Mouse (Mus musculus) stomach, embryonic 15.5 days (tissue): ENCODE measurements at regions not wholly inside any gene's neighbourhood (a gene's known extent, or its start where the extent isn't known, plus 50 kb on each side); places are given as distances from the start of the nearest gene placed in this dataset.
A peak's percentile ranks its signal among the peaks of the same experiment; 100 is the strongest.

ENCODE experiments used
- ATAC-seq: fragments of 200-750 bp; cut with Nextera tagmentation; 2 replicates; pipeline ENCODE4 v1.8.0; 2017; ENCODE audit warnings: low read depth, moderate number of reproducible peaks, moderate TSS enrichment; ENCODE audit not compliant: insufficient read depth, low FRiP score
- H3K27ac ChIP-seq: fragments of 300-500 bp; sonication (generic); 2 replicates; pipeline ENCODE4 v1.5.1; 2015; ENCODE audit warnings: mild to moderate bottlenecking, inconsistent platforms
- H3K27me3 ChIP-seq: fragments of 300-500 bp; sonication (generic); replicated peaks from 2 replicates; pipeline ENCODE4 v1.6.1; 2015; ENCODE audit warnings: inconsistent platforms
- H3K36me3 ChIP-seq: fragments of 300-500 bp; sonication (generic); 2 replicates; pipeline ENCODE4 v1.6.1; 2015; ENCODE audit warnings: inconsistent platforms
- H3K4me1 ChIP-seq: fragments of 300-500 bp; sonication (generic); 2 replicates; pipeline ENCODE4 v1.6.1; 2015; ENCODE audit warnings: inconsistent platforms
- H3K4me2 ChIP-seq: fragments of 300-500 bp; sonication (generic); 2 replicates; pipeline ENCODE4 v1.6.1; 2015; ENCODE audit warnings: mild to moderate bottlenecking, inconsistent platforms
- H3K4me3 ChIP-seq: fragments of 300-500 bp; sonication (generic); replicated peaks from 2 replicates; pipeline ENCODE4 v1.5.1; 2015; ENCODE audit warnings: inconsistent platforms
- H3K9ac ChIP-seq: fragments of 300-500 bp; sonication (generic); 2 replicates; pipeline ENCODE4 v1.6.1; 2015; ENCODE audit warnings: inconsistent platforms
- H3K9me3 ChIP-seq: fragments of 300-500 bp; sonication (generic); 2 replicates; pipeline ENCODE4 v1.6.1; 2016; ENCODE audit warnings: inconsistent platforms
- WGBS: fragments of 180-500 bp; shearing (Covaris S2); methylation state at CpG from one replicate; pipeline ENCODE4 v1.1.7; 2015; 5-methylcytosine and 5-hydroxymethylcytosine counted together

GRCm38 (mm10) chr3:51083583-51083982 is 140.7 kb upstream of the Noct start:
- Histone ChIP-seq H3K27ac (no peak overlapping the region), H3K27me3 (no peaks in the 10 kb centered on the region), H3K9ac (no peak overlapping the region), H3K9me3 (no peaks in the 10 kb centered on the region), H3K4me3 (no peak overlapping the region), H3K36me3 (no peaks in the 10 kb centered on the region), H3K4me1 (peaks cover 3% of the 10 kb centered on the region; the same call in 1 of the 2 replicates), H3K4me2 (no peak overlapping the region)
- WGBS, result 70% methylated on average over 7 of the region's 7 CpGs
- ATAC-seq, result no peak

DNA sequence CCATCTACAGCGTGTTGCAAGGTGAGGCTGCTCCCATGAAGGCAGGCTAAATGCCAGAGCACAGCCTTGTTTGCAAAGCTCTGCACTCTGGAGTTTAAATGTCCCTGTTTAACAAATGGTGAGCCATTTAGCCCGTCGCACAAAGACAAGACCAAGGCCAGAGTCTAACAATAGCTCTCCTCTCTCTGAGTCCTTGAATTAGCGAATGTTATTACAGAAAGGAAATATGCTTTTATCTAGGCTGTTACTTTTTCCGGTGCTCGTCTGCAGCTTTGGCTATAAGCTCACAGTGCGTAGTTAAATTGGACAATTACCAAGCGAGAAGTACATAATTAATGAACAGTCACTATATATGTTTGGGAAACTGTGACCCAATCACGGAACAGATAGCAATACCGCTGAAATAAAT is 137.8 kb upstream of the Noct start:
- no peaks in the 10 kb centered on the region for H3K4me1 ChIP-seq
- no peaks in the 10 kb centered on the region for H3K9me3 ChIP-seq
- no peaks in the 10 kb centered on the region for H3K27me3 ChIP-seq
- no peak overlapping the region for H3K4me3 ChIP-seq
- ATAC-seq, result no peak
- H3K27ac ChIP-seq, result no peak overlapping the region
- 35% methylated on average over 10 of the region's 10 CpGs for WGBS
- no peak overlapping the region for H3K9ac ChIP-seq
- H3K36me3 ChIP-seq, result no peaks in the 10 kb centered on the region
- no peak overlapping the region for H3K4me2 ChIP-seq

- H3K9me3 ChIP-seq, result no peaks in the 10 kb centered on the region
- ATAC-seq, result no peak
- no peaks in the 10 kb centered on the region for H3K27me3 ChIP-seq
- no peaks in the 10 kb centered on the region for H3K4me1 ChIP-seq
- no peaks in the 10 kb centered on the region for H3K36me3 ChIP-seq
- no peak overlapping the region for H3K9ac ChIP-seq
- no peak overlapping the region for H3K4me2 ChIP-seq
- 78% methylated on average over 4 of the region's 4 CpGs for WGBS
- H3K27ac ChIP-seq, result no peak overlapping the region
- H3K4me3 ChIP-seq, result no peak overlapping the region
These were observed 137.2 kb upstream of the Noct start for GRCm38 (mm10) chr3:51087076-51087475.

DNA sequence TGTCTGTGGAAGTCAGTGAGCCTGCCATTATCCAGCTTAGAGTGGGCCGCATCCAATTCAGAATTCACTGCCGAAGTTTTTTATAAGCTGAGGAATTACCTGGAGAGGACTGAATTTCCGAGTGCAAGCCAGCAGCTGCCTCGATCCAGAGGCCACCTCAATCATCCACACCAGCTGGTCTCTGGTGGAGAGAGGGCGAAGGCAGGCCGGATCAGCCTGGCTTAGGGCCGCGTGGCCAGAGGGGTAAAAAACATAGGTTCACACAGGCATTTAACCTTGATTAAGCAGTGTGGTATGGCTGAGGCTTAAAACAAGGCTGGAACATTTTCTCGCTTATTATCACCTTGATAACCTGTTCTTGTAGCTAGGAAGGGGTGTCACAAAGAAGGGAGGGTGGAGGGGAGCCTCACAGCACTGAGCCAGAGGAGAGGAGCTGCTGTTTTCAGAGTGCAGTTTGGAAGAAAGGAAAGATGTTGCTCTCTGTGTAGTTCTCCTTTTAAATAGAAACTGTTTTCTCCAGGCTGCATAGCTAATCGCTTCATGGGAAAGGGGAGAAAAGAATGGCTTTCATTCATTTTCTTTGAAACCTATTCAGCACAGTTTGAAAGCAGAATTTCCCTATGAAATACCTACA is 135.1 kb upstream of the Noct start:
- no peaks in the 10 kb centered on the region for H3K27me3 ChIP-seq
- no peaks in the 10 kb centered on the region for H3K9me3 ChIP-seq
- WGBS, result 68% methylated on average over 10 of the region's 10 CpGs
- ATAC-seq, result no peak
- no peak overlapping the region for H3K27ac ChIP-seq
- no peaks in the 10 kb centered on the region for H3K36me3 ChIP-seq
- H3K4me2 ChIP-seq, result no peak overlapping the region
- H3K4me1 ChIP-seq, result 0 out of 2 replicates have a peak, but pooled peaks cover 4% of the 10 kb centered on the region
- no peak overlapping the region for H3K9ac ChIP-seq
- H3K4me3 ChIP-seq, result no peak overlapping the region

DNA sequence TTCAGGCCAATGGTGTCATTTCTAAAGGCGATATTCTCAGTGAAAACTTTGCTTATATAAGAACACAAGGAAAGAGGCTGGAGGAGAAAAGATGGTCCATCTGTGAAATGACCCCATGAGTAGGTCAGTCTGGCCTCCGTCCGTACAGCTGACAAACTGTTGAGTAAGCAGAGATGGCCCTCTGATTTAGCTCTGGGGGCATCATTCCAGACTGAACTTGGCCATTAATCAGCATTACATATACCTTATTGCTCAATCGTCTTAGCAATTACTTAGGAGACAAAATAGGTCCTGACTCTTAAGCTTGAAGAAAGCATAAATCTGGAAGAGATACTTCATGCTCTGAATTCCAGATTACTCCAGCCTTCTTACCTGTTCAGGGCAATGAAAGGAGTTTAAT is 132.8 kb upstream of the Noct start:
- H3K4me2 ChIP-seq, result no peak overlapping the region
- no peak overlapping the region for H3K27ac ChIP-seq
- no peak overlapping the region for H3K9ac ChIP-seq
- H3K36me3 ChIP-seq, result no peaks in the 10 kb centered on the region
- no peaks in the 10 kb centered on the region for H3K9me3 ChIP-seq
- ATAC-seq, result no peak
- no peak overlapping the region for H3K4me3 ChIP-seq
- H3K4me1 ChIP-seq, result peaks cover 5% of the 10 kb centered on the region; the same call in 1 of the 2 replicates
- no peaks in the 10 kb centered on the region for H3K27me3 ChIP-seq
- WGBS, result 50% methylated on average over 4 of the region's 4 CpGs

- Histone ChIP-seq H3K27ac (no peak overlapping the region), H3K4me1 (peaks cover 7% of the 10 kb centered on the region; the same call in 1 of the 2 replicates), H3K9ac (no peak overlapping the region), H3K36me3 (no peaks in the 10 kb centered on the region), H3K9me3 (no peaks in the 10 kb centered on the region), H3K27me3 (no peaks in the 10 kb centered on the region), H3K4me2 (no peak overlapping the region), H3K4me3 (no peak overlapping the region)
- ATAC-seq, result no peak
- 57% methylated on average over 12 of the region's 12 CpGs for WGBS
These were observed 131.9 kb upstream of the Noct start for GRCm38 (mm10) chr3:51092079-51093028.

DNA sequence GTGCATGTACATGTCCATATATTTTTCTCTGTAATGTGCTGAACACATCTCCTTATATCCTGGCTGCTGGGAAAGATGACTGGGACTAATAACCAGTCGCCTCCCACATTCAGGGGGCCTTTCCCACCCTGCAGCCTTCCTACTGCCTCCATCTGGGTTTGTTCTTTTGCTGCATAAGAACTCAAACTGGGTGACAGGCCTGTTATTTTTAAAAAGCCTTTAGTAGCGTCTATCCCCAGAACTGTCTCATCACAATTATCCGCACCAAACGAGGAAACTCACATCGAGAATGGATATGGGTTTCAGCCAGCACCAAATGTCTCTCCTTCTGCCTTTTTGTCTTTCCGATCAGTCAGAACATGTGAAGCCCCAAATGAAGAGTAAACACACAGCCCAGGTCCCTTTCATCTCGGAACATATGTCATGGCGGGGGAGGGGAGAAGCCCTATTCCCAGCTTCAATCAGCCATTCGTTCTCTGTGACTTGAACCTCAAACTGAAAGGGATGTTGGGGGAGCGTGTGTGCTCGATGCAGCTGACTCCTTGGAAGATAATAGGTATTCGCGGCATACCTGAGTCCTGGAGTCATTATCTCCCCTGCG is 128.3 kb upstream of the Noct start:
- Histone ChIP-seq H3K27me3 (no peaks in the 10 kb centered on the region), H3K4me2 (peak overlapping the region; percentile 24; the same call in 1 of the 2 replicates)
- no peak for ATAC-seq

DNA sequence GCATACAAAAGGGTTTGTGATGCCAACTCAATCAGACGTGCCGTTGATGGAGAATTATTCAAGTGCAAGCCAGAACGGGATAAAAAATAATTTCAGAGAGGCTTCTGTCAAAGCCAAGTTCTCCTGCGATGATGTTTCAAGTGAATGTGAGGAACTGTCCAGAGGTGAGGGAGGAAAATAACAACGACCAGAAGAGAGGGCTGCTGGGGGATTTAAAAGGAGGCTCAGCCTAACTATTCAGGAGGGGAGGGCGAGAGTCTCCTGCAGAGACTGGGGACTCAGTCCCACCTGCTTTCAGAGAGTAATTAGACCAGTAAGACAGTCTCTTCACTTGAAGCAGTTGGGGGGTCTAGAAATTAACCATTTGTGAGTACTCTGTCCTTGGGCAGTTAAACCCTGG is 127.7 kb upstream of the Noct start:
- H3K9me3 ChIP-seq, result no peaks in the 10 kb centered on the region
- no peak overlapping the region for H3K9ac ChIP-seq
- WGBS, result 24% methylated on average over 6 of the region's 6 CpGs
- H3K4me3 ChIP-seq, result no peak overlapping the region
- peak overlapping the region; percentile 24; the same call in 1 of the 2 replicates for H3K4me2 ChIP-seq
- peaks cover 7% of the 10 kb centered on the region; the same call in 1 of the 2 replicates for H3K4me1 ChIP-seq
- H3K27me3 ChIP-seq, result no peaks in the 10 kb centered on the region
- H3K36me3 ChIP-seq, result no peaks in the 10 kb centered on the region
- no peak overlapping the region for H3K27ac ChIP-seq
- ATAC-seq, result no peak; the same call in 1 of the 2 replicates

More for the DNA sequence above, 128.3 kb upstream of the Noct start:
- no peaks in the 10 kb centered on the region for H3K9me3 ChIP-seq
- H3K27ac ChIP-seq, result no peak overlapping the region
- no peaks in the 10 kb centered on the region for H3K36me3 ChIP-seq
- H3K4me1 ChIP-seq, result peaks cover 7% of the 10 kb centered on the region; the same call in 1 of the 2 replicates
- H3K4me3 ChIP-seq, result no peak overlapping the region
- H3K9ac ChIP-seq, result no peak overlapping the region
- 25% methylated on average over 14 of the region's 14 CpGs for WGBS

GRCm38 (mm10) chr3:51097362-51097761 is 126.9 kb upstream of the Noct start:
- H3K27me3 ChIP-seq, result no peaks in the 10 kb centered on the region
- 71% methylated on average over 10 of the region's 10 CpGs for WGBS
- no peaks in the 10 kb centered on the region for H3K36me3 ChIP-seq
- H3K27ac ChIP-seq, result no peak overlapping the region
- no peaks in the 10 kb centered on the region for H3K9me3 ChIP-seq
- no peak for ATAC-seq
- H3K4me2 ChIP-seq, result no peak overlapping the region
- H3K9ac ChIP-seq, result no peak overlapping the region
- H3K4me3 ChIP-seq, result no peak overlapping the region
- H3K4me1 ChIP-seq, result peaks cover 4% of the 10 kb centered on the region; the same call in 1 of the 2 replicates

GRCm38 (mm10) chr3:51099966-51100365 is 124.3 kb upstream of the Noct start:
- Histone ChIP-seq H3K36me3 (no peaks in the 10 kb centered on the region), H3K4me1 (peaks cover 3% of the 10 kb centered on the region; the same call in 1 of the 2 replicates), H3K9me3 (no peaks in the 10 kb centered on the region), H3K4me3 (no peak overlapping the region), H3K27ac (no peak overlapping the region), H3K27me3 (no peaks in the 10 kb centered on the region), H3K9ac (no peak overlapping the region), H3K4me2 (no peak overlapping the region)
- no peak for ATAC-seq
- 67% methylated on average over 7 of the region's 7 CpGs for WGBS

GRCm38 (mm10) chr3:51108639-51109202 is 115.5 kb upstream of the Noct start:
- 47% methylated on average over 12 of the region's 12 CpGs for WGBS
- no peaks in the 10 kb centered on the region for H3K9me3 ChIP-seq
- no peaks in the 10 kb centered on the region for H3K27me3 ChIP-seq
- H3K9ac ChIP-seq, result no peak overlapping the region
- H3K36me3 ChIP-seq, result no peaks in the 10 kb centered on the region
- no peak overlapping the region for H3K27ac ChIP-seq
- no peaks in the 10 kb centered on the region for H3K4me1 ChIP-seq
- no peak overlapping the region for H3K4me2 ChIP-seq
- ATAC-seq, result no peak
- H3K4me3 ChIP-seq, result no peak overlapping the region
